Mouse (Mus musculus): ENCODE measurements at regions not wholly inside any gene's neighbourhood (a gene's known extent, or its start where the extent isn't known, plus 50 kb on each side); places are given as distances from the start of the nearest gene placed in this dataset.
A peak's percentile ranks its signal among the peaks of the same experiment; 100 is the strongest.

- 82% methylated on average over 3 of the region's 3 CpGs for WGBS (ENCODE audit: insufficient replicate concordance)
- no peak overlapping the region for H3K9ac ChIP-seq (replicated peaks)
- no peak overlapping the region for H3K4me3 ChIP-seq (ENCODE audit: low read depth, low read length)
- H3K27me3 ChIP-seq (ENCODE audit: insufficient read depth, low read length): no peaks in the 10 kb centered on the region
- H3K4me1 ChIP-seq (ENCODE audit: insufficient read depth): peaks cover 5% of the 10 kb centered on the region; the same call in 1 of the 2 replicates
- H3K9me3 ChIP-seq (ENCODE audit: low read length): no peaks in the 10 kb centered on the region
- no peak overlapping the region for H3K4me2 ChIP-seq (ENCODE audit: low read depth, low read length)
- H3K36me3 ChIP-seq (replicated peaks; ENCODE audit: insufficient read depth, low read length): no peaks in the 10 kb centered on the region
- H3K27ac ChIP-seq (ENCODE audit: low read depth): no peak overlapping the region
- DNase-seq: no peak
- TF ChIP-seq EP300 (IDR thresholded peaks at IDR 0.05; ENCODE audit: low read depth): no peak
- TF ChIP-seq CTCF (IDR thresholded peaks at IDR 0.05; ENCODE audit: low read depth): no peak
- ATAC-seq: no peak
Measured at GRCm38 (mm10) chr5:75444024-75444604, 130.6 kb upstream of the Kit start.

- Histone ChIP-seq H3K9me3 (ENCODE audit: low read length) (no peaks in the 10 kb centered on the region), H3K27ac (ENCODE audit: low read depth) (peak overlapping the region; percentile 49), H3K27me3 (ENCODE audit: insufficient read depth, low read length) (no peaks in the 10 kb centered on the region), H3K4me2 (ENCODE audit: low read depth, low read length) (no peak overlapping the region), H3K36me3 (replicated peaks; ENCODE audit: insufficient read depth, low read length) (no peaks in the 10 kb centered on the region), H3K4me3 (ENCODE audit: low read depth, low read length) (no peak overlapping the region), H3K4me1 (ENCODE audit: insufficient read depth) (peaks cover 10% of the 10 kb centered on the region), H3K9ac (replicated peaks) (no peak overlapping the region)
- ATAC-seq (peak; percentile 75), DNase-seq (no peak)
- WGBS (ENCODE audit: insufficient replicate concordance): 46% methylated on average over 1 of the region's 1 CpGs
- no peak for TF ChIP-seq EP300 (IDR thresholded peaks at IDR 0.05; ENCODE audit: low read depth)
Measured at GRCm38 (mm10) chr5:75446386-75446785, 128.3 kb upstream of the Kit start.

- ATAC-seq: no peak
- no peak overlapping the region for H3K4me3 ChIP-seq (ENCODE audit: low read depth, low read length)
Measured at GRCm38 (mm10) chr5:75449913-75450525, 124.7 kb upstream of the Kit start.

GRCm38 (mm10) chr5:75450564-75450963 is 124.2 kb upstream of the Kit start:
- ATAC-seq: peak; percentile 62
- no peak overlapping the region for H3K4me3 ChIP-seq (ENCODE audit: low read depth, low read length)
- H3K27me3 ChIP-seq (ENCODE audit: insufficient read depth, low read length): no peaks in the 10 kb centered on the region
- no peaks in the 10 kb centered on the region for H3K9me3 ChIP-seq (ENCODE audit: low read length)
- H3K27ac ChIP-seq (ENCODE audit: low read depth): no peak overlapping the region
- no peak for DNase-seq
- peaks cover 17% of the 10 kb centered on the region for H3K4me1 ChIP-seq (ENCODE audit: insufficient read depth)
- 0 out of 2 replicates have a peak overlapping the region, but pooled peaks have one; percentile 19 for H3K4me2 ChIP-seq (ENCODE audit: low read depth, low read length)
- WGBS (ENCODE audit: insufficient replicate concordance): 55% methylated on average over 9 of the region's 9 CpGs
- no peak overlapping the region for H3K9ac ChIP-seq (replicated peaks)
- no peaks in the 10 kb centered on the region for H3K36me3 ChIP-seq (replicated peaks; ENCODE audit: insufficient read depth, low read length)
- TF ChIP-seq EP300 (IDR thresholded peaks at IDR 0.05; ENCODE audit: low read depth) (no peak), CTCF (IDR thresholded peaks at IDR 0.05; ENCODE audit: low read depth) (no peak)

More at GRCm38 (mm10) chr5:75449913-75450525, 124.7 kb upstream of the Kit start:
- Histone ChIP-seq H3K36me3 (replicated peaks; ENCODE audit: insufficient read depth, low read length) (no peaks in the 10 kb centered on the region), H3K9ac (replicated peaks) (no peak overlapping the region), H3K9me3 (ENCODE audit: low read length) (no peaks in the 10 kb centered on the region), H3K27me3 (ENCODE audit: insufficient read depth, low read length) (no peaks in the 10 kb centered on the region), H3K4me1 (ENCODE audit: insufficient read depth) (peaks cover 17% of the 10 kb centered on the region), H3K27ac (ENCODE audit: low read depth) (no peak overlapping the region), H3K4me2 (ENCODE audit: low read depth, low read length) (0 out of 2 replicates have a peak overlapping the region, but pooled peaks have one; percentile 19)
- DNase-seq: no peak
- TF ChIP-seq CTCF (IDR thresholded peaks at IDR 0.05; ENCODE audit: low read depth) (no peak), EP300 (IDR thresholded peaks at IDR 0.05; ENCODE audit: low read depth) (no peak)
- 77% methylated on average over 21 of the region's 21 CpGs for WGBS (ENCODE audit: insufficient replicate concordance)

- no peaks in the 10 kb centered on the region for H3K27me3 ChIP-seq (ENCODE audit: insufficient read depth, low read length)
- 0 out of 2 replicates have a peak overlapping the region, but pooled peaks have one; percentile 19 for H3K4me2 ChIP-seq (ENCODE audit: low read depth, low read length)
- WGBS (ENCODE audit: insufficient replicate concordance): 43% methylated on average over 5 of the region's 5 CpGs
- no peak overlapping the region for H3K4me3 ChIP-seq (ENCODE audit: low read depth, low read length)
- H3K9ac ChIP-seq (replicated peaks): no peak overlapping the region
- TF ChIP-seq CTCF (IDR thresholded peaks at IDR 0.05; ENCODE audit: low read depth) (no peak), EP300 (IDR thresholded peaks at IDR 0.05; ENCODE audit: low read depth) (no peak)
- no peaks in the 10 kb centered on the region for H3K9me3 ChIP-seq (ENCODE audit: low read length)
- H3K4me1 ChIP-seq (ENCODE audit: insufficient read depth): peaks cover 15% of the 10 kb centered on the region
- H3K36me3 ChIP-seq (replicated peaks; ENCODE audit: insufficient read depth, low read length): no peaks in the 10 kb centered on the region
- ATAC-seq (peak; percentile 41), DNase-seq (no peak)
- peak overlapping the region; percentile 26 for H3K27ac ChIP-seq (ENCODE audit: low read depth)
Measured at GRCm38 (mm10) chr5:75451081-75451480, 123.6 kb upstream of the Kit start.

GRCm38 (mm10) chr5:75451693-75452092 is 123.0 kb upstream of the Kit start:
- H3K27me3 ChIP-seq (ENCODE audit: insufficient read depth, low read length): no peaks in the 10 kb centered on the region
- H3K9ac ChIP-seq (replicated peaks): no peak overlapping the region
- 0 out of 2 replicates have a peak overlapping the region, but pooled peaks have one; percentile 19 for H3K4me2 ChIP-seq (ENCODE audit: low read depth, low read length)
- peak; percentile 79 for DNase-seq
- H3K27ac ChIP-seq (ENCODE audit: low read depth): peak overlapping the region; percentile 26
- no peak for TF ChIP-seq EP300 (IDR thresholded peaks at IDR 0.05; ENCODE audit: low read depth)
- no peak for TF ChIP-seq CTCF (IDR thresholded peaks at IDR 0.05; ENCODE audit: low read depth)
- H3K36me3 ChIP-seq (replicated peaks; ENCODE audit: insufficient read depth, low read length): no peaks in the 10 kb centered on the region
- ATAC-seq: peak; percentile 85
- H3K9me3 ChIP-seq (ENCODE audit: low read length): no peaks in the 10 kb centered on the region
- H3K4me3 ChIP-seq (ENCODE audit: low read depth, low read length): no peak overlapping the region
- H3K4me1 ChIP-seq (ENCODE audit: insufficient read depth): peaks cover 12% of the 10 kb centered on the region
- WGBS (ENCODE audit: insufficient replicate concordance): 49% methylated on average over 8 of the region's 8 CpGs

All from liver, postnatal 0 days (tissue).